Mouse (Mus musculus) natural killer cell, adult 2 months (primary cell): Measurements from ENCODE around the gene Ptcd1.
A peak's percentile ranks its signal among the peaks of the same experiment; 100 is the strongest.
"Not testable (repeated sequence)": the region's sequence is repeated elsewhere in the genome, so short reads cannot be mapped to it uniquely, and the experiment has no call there.

Source experiments
- DNase-seq, 2 experiments: peaks; one replicate each; pipeline ENCODE4 v3.0.0; 2022; ENCODE audit warnings: low spot score in 2 of 2

Gene Ptcd1

DNA sequence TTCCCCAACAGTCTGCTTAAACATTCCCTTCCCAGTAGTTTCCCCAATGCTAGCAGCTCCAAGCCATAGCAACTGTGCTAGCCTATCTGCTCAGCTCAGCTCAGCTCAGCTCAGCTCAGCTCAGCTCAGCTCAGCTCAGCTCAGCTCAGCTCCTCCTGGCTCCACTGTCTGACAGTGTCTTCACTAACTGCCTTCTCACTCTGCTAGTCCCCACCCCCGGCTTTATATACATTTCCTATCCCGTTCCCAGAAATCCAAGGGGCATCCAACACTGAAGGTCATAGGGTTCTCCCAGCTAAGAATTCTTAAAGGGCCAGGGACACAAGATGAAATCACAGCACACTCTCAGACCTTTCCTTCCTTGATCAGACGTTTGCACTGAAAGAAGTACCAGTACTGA is 2.2 kb downstream of the Ptcd1 start:
- DNase-seq, result no peak

DNA sequence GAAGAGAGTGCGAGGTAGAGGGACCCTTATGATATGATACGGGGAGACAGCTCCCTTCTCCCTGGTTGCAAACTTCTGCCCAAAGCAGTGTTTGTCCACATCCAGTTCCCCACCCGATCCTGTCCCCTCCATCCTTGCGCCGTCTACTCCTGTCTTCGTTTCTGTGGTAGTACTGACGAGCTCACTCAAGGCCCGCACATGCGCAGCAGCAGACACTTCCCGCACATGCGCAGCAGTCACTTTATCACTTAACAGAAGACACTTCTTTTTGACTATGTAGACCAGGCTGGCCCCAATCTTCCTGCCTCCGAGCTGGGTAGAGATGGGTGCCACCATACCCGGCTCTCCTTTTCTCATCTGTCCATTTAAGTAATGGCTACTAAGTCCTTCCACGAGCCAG is 5.5 kb downstream of the Ptcd1 start:
- DNase-seq, result no peak

DNA sequence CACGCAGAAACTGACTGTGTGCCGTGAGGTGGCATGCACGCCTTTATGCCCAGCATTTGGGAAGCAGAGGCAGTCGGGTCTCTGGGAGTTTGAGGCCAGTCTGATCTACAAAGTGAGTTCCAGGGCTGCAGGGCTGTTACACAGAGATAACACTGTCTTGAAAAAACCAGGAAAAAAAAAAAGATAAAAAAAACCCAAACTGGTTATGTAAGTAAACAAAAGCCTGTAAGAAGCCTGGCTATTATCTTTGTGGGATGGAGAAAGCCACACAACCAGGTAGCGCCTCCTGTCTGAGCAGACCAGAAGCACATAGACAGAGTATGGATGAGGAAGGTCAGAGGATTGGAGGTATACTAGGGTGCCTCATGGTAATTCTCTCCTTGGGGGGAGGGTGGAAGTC is 14.2 kb downstream of the Ptcd1 start:
- DNase-seq, result no peak

DNA sequence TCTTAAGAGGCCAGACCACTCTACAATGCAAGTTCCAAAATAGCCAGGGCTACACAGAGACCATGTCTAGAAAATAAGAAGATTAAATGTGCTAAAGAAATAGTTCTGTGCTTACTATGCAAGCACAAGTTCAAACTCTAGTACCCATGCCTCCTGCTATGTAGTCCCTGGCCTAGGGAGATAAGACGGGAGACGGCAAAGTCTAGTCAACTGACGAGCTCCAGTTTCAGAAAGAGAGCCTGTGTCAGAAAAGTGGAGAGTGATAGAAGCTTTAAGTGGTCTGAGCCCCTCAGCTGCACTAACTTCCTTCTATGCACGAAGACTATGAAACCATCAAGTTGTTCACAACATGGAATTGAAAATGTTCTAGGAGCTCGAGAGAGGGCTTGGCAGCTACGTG is 17.6 kb downstream of the Ptcd1 start:
- no peak for DNase-seq

DNA sequence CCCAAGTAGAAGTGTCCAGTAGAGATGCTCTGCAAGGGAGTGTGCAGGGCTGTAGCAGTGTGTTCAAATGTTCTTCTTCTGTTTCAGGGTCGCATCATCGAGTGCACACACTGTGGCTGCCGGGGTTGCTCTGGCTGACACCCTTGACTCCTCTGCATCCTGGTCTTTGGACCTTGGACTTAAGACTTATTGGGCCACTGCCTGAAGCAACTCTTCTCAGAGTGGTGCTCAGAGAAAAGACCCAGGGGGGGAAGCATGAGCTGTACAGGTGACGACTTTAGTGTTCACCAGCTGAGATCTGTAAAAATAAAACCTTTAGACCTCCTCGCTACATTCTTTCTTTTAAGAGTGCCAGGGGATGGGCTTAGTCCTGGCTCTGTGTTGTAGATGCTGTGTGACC is 19.2 kb downstream of the Ptcd1 start:
- DNase-seq, result no peak

DNA sequence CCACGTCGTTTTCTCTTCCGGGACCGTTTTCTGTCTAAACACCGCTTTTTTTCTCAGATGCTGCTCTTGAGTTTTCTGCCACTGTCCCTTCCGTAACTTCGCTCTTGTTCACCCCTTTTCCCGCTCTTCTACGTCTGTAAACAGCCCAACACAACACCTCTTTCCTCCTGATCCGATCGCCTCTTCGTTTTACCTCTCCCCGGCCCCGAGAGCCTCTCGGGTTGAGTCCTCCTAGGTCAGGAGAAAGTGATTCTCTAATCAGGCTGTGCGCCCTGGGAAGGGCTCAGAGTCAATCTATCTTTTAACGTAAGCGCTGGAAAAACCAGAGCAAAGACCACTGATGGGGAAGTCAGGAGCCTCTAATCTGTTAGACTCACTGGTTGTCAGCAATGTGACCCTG is 26.3 kb downstream of the Ptcd1 start:
- DNase-seq, result peak in 1 of 2 experiments; percentile 4

DNA sequence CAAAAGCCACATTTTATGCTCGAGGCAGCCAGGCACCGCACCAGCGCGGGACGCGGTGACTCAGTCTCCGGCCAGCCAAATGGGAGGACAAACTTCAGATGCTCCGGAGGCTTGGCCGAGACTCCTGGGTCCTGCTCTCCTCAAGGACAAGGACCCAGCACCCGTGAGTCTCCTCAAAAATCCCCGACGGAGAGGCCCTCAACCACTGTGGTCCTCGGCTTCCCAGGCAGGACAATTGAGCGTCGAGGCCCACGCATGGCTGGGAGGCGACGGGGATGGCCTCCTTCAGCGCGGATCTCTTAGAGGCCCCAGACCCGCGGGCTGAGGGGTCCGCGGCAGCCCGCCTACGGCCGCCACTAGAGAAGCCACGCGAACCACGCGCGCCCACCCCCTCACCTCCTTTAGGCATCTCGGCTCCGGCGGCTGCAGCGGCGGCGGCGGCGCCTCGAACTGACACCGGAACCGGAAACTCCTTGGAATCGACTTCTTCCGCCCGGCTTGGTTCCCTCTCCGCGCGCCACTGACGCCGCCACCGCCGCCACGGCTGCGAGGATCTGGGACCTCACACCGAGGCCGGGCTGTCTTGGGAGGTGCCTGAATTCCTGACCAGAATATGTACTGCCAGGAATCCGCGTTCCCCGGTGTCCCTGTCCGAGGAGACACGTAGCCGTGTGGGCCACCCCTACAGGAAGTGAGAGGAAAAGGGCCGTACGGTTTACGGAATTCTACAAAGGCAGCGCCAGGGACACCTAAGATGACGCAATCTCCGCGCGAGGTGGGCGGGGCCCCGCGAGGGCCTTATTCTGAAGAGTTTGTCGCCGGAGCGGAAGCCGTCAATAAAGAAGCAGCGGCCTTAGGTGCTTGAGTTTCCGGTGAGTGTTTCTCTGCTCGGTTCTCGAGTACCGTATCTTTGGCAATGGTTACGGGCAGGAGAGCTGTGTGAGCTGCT is 27.1 kb downstream of the Ptcd1 start, which contains the start of the genes Pdap1 and Bud31:
Pdap1 (minus strand) TSS at position 668 of the 949 bp plus-strand sequence.
Bud31 (plus strand) TSS at position 792 of the 949 bp plus-strand sequence.
- DNase-seq, result peak; percentile 95

DNA sequence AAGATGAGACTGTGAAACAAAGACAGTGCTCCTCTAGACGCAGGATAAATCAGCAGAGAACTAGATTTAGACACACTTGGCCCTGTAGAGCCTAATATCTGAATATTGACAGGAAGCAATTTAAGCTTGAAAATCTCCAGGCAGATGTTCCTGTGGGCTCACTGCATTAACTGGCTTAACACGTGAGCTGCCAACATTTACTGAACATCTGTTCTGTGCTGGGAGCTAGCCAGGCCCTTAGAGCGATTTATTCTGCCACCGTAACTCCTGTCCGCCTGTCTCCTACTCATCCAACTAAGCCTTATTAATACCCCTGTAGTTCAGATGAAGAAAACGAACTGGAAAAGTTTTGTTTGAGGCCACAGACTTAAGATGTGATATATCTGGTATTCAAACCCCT is 28.1 kb downstream of the Ptcd1 start:
- DNase-seq, result no peak

DNA sequence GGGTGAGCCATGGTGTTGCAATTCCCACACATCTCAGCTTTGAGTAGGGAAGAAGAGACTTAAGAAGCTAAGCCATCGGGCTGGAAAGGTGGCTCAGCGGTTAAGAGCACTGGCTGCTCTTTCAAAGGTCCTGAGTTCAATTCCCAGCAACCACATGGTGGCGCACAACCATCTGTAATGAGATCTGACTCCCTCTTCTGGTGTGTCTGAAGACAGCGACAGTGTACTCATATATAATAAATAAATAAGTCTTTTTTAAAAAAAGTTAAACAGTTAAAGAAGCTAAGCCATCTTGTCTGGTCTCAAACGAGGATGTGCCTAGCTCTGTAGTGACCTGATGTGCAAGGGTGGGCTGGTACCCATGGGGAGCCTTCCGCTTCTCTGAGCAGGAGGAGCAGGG is 33.6 kb downstream of the Ptcd1 start:
- not testable (repeated sequence) for DNase-seq

DNA sequence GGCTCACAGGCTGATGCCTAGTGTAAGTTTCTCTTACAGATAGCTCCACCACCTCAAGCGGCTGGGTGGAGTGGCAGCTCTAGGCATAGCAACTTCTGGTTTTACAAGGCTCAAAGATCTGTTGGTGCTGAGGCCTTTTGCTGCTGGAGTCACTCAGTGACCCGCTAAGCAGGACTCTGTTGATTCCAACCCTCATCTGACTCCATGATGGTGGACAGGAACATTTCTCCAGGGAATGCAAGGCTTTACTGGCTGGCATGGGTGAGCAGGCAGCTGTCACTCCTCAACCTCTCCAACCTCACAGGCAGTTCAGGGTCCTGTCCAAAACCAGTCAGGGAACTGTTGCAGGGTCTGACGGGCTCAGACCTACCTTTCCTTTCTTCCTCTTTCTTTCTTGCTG is 35.9 kb downstream of the Ptcd1 start:
- no peak for DNase-seq

DNA sequence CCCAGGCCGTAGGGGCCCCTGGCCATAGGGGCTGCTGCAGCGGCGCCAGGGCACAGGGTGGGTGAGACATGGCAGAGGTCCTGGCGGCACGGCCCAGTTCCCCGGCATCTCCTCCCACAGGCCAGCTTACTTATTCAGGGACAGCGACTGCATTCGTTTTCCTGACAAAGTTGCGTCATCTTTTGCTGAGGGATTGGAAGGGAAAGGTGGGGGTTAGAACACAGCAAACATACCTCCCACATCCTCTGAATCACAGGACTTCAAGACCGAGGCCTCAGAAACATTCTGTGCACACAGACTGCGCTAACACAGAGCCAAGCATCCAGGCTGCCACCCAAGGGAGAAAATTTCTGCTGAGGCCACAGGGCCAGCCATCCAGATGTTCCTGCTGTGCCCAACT is 36.7 kb downstream of the Ptcd1 start:
- no peak for DNase-seq

DNA sequence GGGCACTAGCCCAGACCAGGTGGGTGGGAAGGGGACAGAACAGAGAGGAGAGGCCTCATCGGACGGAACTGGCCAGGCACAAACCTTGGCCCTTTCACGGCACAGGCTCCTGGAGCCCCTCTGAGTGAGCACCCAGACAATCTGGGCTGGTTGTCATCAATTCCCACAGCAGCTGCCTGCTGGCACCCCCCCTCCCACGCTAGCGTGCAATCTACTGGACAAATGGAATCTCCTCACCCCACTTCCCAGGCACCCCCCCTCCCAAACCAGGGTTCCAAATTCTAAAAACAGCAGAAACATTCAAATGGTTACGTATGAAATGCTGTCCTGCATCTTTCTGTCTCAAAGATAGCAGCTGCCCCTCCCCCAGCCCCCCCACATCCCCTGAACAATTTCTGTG is 37.1 kb downstream of the Ptcd1 start:
- DNase-seq, result not testable (repeated sequence)

DNA sequence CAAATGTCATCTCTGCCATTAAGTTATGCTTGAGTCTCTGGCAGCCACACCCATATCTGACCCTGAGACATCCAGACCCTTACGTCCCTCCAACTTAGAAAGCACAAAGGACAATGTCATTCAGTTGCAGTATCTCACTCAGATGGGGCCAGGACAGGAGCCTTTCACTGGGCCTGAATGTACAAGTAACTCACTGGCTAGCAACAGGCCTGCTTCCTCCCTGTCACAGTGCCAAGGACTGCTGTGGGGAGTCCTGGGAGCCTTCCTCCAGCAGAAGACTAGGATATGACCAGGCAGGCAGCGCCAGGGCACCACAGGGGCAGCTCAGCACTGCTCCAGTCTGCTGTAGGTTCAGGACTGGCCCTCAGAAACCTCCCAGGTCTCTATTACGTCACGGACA is 37.8 kb downstream of the Ptcd1 start:
- DNase-seq, result no peak

DNA sequence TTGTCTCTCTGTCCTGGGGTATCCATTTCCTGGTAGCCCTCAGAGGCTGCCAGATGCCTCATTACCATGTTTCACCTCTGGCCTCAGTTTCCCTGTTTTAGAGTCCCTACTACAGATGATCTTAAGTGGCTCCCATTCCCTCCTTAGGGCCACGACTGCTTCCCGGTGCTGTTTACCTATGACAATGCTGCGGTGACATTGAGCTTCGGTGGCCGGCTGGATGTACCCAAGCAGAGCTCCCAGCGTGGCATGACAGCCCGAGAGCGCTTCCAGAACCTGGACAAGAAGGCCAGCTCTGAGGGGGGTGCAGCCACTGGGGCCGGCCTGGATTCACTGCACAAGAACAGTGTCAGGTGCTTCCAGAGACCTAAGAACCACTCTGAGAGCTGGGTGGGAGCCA is 40.3 kb downstream of the Ptcd1 start:
- no peak for DNase-seq

DNA sequence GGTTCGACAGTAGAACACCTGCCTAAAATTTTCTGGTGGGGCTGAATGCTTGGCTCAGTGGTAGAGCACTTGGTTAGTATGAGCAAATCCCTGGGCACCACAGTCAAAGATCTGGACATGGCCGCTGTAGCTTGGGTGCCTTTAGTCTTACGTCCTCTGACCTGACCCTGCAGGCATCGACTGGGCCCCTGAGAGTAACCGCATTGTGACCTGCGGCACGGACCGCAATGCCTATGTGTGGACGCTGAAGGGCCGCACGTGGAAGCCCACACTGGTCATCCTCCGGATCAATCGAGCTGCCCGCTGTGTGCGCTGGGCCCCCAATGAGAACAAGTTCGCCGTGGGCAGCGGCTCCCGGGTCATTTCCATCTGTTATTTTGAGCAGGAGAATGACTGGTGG is 43.5 kb downstream of the Ptcd1 start:
- DNase-seq, result no peak

DNA sequence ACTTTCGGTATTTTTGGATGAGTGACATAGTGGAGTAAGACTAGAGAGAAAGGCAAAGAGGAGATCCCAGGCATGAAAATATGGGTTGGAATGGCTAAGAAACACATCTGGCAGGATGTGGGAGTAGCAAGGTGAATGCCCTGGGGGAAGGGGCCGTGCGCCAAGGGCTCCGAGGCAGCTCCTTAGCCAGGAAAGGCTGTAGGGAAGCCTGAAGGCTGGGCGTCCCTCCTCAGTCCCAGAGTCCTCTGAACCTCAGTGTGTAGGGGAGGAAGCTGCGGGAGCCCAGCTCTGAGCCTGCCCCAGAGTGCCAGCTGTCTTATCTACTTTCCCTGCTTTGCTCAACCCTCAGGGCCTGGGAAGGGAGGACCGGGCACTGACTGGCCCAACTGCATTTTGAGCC is 46.0 kb downstream of the Ptcd1 start:
- no peak for DNase-seq

DNA sequence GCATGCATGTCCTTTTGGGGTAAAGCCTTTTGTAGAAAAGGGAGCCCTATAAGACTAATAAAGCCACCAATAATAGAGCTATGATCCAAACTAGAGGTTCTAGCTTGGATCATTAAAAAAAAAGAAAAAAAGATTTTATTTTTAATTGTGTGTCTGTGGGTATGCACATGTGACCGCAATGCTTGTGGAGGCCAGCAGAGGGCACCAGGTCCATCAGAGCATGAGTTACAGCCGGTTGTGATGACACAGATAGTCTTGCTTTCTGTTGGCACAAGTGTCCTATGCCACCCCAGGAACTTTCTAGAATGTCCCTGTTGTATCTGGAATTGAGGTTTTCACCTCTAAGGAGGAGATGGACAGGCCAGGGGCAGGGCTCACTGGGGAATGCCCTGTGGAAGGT is 47.5 kb downstream of the Ptcd1 start:
- DNase-seq, result peak; percentile 26 to 42

DNA sequence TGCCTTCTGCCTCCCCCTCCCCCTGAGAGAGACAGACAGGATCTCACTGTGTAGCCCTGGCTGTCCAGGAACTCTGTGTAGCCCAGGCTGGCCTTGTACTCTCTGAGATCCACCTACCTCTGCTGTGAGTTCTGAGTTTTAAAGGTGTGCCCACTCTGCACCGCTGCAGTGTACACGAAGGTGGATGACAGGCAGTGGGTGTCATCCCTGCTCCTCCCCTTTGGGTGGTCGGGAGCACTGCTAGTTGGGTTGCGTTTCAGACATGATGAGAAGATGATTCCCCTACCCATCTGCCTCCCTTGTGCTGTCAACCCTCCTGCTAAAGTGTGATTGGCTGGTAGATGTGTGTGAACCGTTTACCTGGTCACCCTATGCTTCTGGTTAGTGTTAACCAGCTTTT is 48.4 kb downstream of the Ptcd1 start:
- DNase-seq, result no peak

DNA sequence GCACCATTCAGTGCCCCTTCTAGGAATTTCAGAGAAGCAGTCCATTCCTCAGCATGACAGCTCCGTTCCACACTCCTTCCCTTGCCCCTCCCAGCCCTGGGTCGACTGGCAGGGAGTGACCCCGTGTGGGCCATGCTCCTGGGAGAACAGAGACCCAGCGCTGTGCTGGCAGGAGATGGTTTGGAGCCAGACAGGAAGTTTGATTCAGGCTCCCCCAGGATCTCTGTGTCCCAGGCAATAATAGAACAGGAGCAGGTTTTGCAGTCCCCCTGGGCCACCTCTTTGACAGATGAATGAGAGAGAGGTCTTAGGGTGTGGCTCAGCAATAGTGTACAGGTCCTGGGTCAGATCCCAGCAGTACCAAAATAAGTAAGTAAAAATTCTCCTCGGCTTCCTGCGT is 48.9 kb downstream of the Ptcd1 start:
- no peak for DNase-seq

DNA sequence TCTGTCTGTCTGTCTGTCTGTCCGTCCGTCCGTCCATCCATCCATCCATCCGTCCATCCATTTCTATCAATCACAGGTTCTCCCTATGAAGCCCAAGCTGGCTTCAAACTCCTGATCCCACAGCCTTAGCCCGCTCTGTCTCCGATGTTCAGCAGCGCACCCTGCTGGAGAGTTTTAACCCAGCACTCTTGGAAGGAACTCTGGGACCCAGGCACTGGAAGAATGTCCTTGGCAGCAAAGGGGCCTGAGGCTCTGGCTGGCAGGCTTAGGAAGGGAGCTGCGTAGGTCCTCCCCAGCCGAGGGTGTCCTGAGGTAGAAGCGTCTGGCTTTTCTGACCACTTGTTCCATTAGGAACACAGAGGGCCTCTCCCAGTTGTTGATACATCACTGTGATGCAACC is 50.0 kb downstream of the Ptcd1 start:
- peak; percentile 19 to 46 for DNase-seq

DNA sequence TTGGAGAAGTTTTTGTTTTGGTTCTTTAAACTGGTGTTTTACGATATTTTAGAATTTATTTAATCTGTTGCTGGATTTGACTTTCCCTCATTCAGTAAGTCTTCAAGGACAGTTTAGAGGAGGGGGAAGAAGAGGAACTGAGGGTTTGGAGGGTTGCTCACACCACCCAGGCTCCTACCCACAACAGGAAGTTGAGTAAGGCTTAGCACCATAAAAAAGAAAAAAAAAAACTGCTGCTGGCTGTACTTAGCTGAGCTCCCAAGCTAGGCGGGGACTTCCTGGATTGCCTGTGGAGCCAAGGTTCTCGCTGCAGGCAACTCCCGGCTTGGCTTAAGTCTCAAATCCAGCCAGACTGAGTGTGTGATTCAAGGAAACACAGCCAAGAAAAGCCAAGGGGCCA is 50.6 kb downstream of the Ptcd1 start:
- peak; percentile 47 to 54 for DNase-seq

DNA sequence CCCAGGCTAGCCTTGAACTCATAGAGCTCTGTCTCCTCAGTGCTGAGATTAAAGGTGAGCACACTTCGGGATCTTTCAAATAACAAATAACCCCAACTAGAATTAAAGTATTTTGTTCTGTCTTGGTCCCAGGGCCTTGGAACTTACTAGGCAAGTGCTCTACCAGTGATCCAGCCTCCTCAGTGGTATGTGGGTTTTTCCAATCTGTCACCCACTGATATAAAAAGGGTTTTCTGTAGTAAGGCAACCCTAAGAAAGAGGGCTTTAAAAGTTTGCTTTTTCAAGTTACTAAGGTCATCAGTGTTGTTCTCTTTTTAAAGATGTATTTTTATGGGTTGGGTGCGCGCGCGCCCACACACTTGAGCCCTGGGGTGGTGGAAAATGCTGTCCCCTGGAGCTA is 51.2 kb downstream of the Ptcd1 start:
- DNase-seq, result no peak

DNA sequence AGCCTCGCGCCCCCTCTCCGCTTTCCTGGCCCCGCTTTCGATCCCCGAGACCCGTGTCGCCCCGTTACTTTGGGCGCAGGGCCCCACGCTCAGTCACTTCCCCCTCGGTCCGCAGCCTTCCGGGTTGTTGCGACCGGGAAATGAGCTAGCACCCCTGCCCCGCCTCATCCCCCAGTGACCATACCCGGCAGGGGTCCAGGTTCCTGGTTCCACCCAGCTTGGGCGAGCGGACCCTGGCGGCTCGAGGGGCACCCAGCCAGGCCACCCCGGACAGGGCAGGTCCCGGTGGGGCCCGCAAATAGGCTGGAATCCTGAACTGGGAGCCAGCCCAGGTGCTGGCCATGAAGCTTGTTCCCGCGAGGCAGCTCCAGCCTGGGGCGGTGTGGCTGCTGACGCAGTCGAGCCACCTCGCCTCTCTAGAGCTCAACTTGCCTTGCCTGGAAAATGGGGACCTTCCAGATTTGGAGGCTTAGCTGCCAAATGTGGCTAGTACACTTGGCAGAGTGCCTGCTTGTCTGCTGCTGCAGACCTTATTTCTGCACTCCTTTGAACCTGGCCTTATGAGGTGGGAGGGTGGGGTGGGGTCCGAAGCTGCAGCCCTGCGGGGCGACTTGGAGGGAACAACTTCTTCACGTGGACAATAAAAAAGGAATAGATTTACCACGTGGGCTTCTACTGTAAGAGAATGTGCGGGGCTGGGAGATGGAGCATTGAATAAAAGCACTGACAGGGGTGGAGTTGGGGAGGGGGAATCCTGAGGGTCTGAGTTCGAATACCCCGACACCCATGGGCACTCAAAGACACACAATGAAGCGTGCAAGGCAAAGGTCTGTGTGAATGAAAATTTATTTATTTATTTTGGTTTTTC is 52.1 kb downstream of the Ptcd1 start:
- DNase-seq, result peak; percentile 49 to 55
